Mouse (Mus musculus) forebrain, embryonic 13.5 days (tissue): ENCODE data around the gene Cyp51. TPM values are rescaled to one million over a fixed set of nuclear protein-coding genes. Genes with fewer than 3 reads are reported as not detected.
"Not testable (repeated sequence)": the region's sequence is repeated elsewhere in the genome, so short reads cannot be mapped to it uniquely, and the experiment has no call there.

Experiments
- ATAC-seq: fragments of 200-750 bp; cut with Nextera tagmentation; 2 replicates; pipeline ENCODE4 v1.8.0; 2017
- H3K27ac ChIP-seq: fragments of 300-500 bp; sonication (generic); 2 replicates; pipeline ENCODE4 v1.5.1; 2015; ENCODE audit warnings: inconsistent platforms, mild to moderate bottlenecking, moderate library complexity
- H3K27me3 ChIP-seq: fragments of 300-500 bp; sonication (generic); 2 replicates; pipeline ENCODE4 v1.6.1; 2015; ENCODE audit warnings: mild to moderate bottlenecking, inconsistent platforms
- H3K36me3 ChIP-seq: fragments of 300-500 bp; sonication (generic); 2 replicates; pipeline ENCODE4 v1.6.1; 2015; ENCODE audit warnings: mild to moderate bottlenecking, inconsistent platforms; ENCODE audit not compliant: poor library complexity, severe bottlenecking
- H3K4me1 ChIP-seq: fragments of 300-500 bp; sonication (generic); 2 replicates; pipeline ENCODE4 v1.6.1; 2015; ENCODE audit warnings: inconsistent platforms
- H3K4me2 ChIP-seq: fragments of 300-500 bp; sonication (generic); 2 replicates; pipeline ENCODE4 v1.6.1; 2015; ENCODE audit warnings: inconsistent platforms, mild to moderate bottlenecking, moderate library complexity
- H3K4me3 ChIP-seq: fragments of 300-500 bp; sonication (generic); 2 replicates; pipeline ENCODE4 v1.5.1; 2015; ENCODE audit warnings: mild to moderate bottlenecking, inconsistent platforms
- H3K9ac ChIP-seq: fragments of 300-500 bp; sonication (generic); 2 replicates; pipeline ENCODE4 v1.6.1; 2015; ENCODE audit warnings: mild to moderate bottlenecking, inconsistent platforms
- H3K9me3 ChIP-seq: fragments of 300-500 bp; sonication (generic); replicated peaks from 2 replicates; pipeline ENCODE4 v1.6.1; 2016; ENCODE audit warnings: inconsistent platforms
- WGBS: fragments of 180-500 bp; shearing (Covaris S2); methylation state at CpG from one replicate; pipeline ENCODE4 v1.1.7; 2015; 5-methylcytosine and 5-hydroxymethylcytosine counted together
- polyA plus RNA-seq: library from polyadenylated mRNA; unstranded; fragments of >200 nt; fragmentation: Nextera tagmentation; extraction: Ambion mirVana; gene quantifications from 2 replicates; pipeline ENCODE4 v1.2.1, GENCODE M21; 2015

Cyp51 gene
- polyA plus RNA-seq = 115 and 126 TPM in 2 replicates

DNA sequence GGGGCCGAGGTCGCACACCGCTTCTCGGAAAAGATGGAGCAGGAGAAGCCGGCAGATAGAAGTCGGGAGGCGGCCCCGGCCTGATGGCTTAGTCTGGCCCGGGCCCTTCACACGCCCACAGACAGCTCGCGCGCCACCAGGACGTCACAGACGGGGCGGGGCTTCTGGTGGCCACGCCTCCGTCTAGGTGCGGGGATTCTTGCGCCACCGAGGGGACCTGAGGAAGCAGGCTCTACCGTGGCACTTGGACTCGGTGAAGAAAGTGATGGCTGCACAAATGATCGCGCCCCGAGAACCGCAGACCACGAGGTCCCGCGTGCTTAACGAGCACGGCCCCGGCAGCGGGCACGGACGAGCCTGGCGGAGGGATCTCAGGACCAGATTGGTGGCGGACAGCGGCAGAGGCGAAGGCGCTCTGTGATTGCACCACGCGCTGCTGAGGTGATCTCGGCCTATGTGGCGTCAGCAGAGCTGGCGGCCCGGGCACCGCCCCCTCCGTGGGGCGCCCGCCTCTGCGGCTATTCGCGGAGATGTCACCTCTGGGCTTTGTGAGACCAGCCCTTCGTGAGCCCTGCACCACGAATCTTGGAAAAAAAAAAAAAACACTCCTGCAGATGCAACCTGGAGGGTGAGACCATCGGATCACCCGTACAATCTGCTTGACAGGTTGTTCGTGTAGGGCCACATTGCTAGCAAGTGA lies at the start of gene Cyp51:
Gene Cyp51 (minus strand): TSS at position 406 of the 700 bp plus-strand sequence.
- under 1% methylated on average over 59 of the region's 59 CpGs for WGBS
- ATAC-seq = peak; percentile 98
- no peaks in the 10 kb centered on the region for H3K9me3 ChIP-seq

DNA sequence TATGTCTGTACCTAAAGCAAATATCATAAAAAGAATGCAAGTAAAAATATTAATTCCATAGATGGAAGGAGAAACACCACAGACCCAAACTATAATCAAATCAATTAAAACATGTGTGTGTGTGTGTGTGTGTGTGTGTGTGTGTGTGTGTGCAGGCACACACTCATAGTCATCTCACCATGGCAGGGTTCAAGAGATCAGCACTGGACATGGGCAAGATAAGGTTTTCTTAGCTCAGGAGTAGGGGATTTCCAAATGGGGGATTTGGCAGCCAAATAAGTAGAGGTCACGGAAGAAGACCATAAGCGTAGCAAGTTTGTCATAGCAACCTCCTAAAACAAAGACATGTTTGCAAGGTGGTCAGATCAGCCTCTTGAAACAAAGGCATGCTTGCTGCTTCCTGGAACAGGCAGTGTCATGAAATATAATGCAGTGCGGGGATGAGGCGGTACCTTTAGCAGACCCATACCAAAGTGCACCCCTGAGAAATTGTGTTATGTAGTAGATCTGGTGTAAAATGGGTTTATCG lies 8.1 kb upstream of the Cyp51 start:
- Histone ChIP-seq H3K36me3 (no peaks in the 10 kb centered on the region), H3K4me3 (no peak overlapping the region), H3K27ac (no peak overlapping the region), H3K4me2 (no peak overlapping the region), H3K9ac (no peak overlapping the region), H3K27me3 (no peaks in the 10 kb centered on the region), H3K9me3 (no peaks in the 10 kb centered on the region), H3K4me1 (no peaks in the 10 kb centered on the region)
- no peak for ATAC-seq
- WGBS = 97% methylated on average over 5 of the region's 5 CpGs

More for the DNA sequence above, at the start of gene Cyp51:
- H3K27me3 ChIP-seq = no peaks in the 10 kb centered on the region
- peak within 1 kb of the TSS; percentile 98 for H3K27ac ChIP-seq
- peaks cover 22% of the 10 kb centered on the region for H3K4me1 ChIP-seq
- H3K4me2 ChIP-seq = peak within 1 kb of the TSS; percentile 71
- H3K9ac ChIP-seq = peak within 1 kb of the TSS; percentile 96
- H3K4me3 ChIP-seq = peak within 1 kb of the TSS; percentile 97
- H3K36me3 ChIP-seq = peaks cover 29% of the 10 kb centered on the region

DNA sequence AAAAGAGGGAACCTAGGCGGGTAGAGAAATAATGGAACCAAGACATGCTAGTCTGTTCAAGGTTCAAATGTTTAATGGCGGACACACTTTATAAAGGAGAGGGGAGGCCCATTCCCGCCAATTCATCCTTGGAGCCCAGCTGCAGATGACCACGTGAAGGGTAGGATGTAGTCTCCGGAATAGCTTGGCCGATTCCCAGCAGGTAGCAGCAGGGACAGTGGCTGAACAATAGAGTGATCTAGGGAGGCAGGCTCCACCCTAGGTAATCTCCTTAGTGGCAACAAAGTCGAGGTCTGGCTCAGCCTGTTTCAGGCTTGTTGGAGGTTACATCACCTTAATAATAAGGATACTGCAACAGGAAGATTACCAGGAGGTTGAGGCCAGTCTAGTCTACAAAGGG lies 2.5 kb upstream of the Cyp51 start:
- not testable (repeated sequence) for H3K27me3 ChIP-seq, H3K9me3 ChIP-seq, H3K9ac ChIP-seq, H3K4me3 ChIP-seq, ATAC-seq, H3K27ac ChIP-seq, H3K36me3 ChIP-seq, H3K4me2 ChIP-seq
- peaks cover 22% of the 10 kb centered on the region for H3K4me1 ChIP-seq
- WGBS = 46% methylated on average over 7 of the region's 7 CpGs

DNA sequence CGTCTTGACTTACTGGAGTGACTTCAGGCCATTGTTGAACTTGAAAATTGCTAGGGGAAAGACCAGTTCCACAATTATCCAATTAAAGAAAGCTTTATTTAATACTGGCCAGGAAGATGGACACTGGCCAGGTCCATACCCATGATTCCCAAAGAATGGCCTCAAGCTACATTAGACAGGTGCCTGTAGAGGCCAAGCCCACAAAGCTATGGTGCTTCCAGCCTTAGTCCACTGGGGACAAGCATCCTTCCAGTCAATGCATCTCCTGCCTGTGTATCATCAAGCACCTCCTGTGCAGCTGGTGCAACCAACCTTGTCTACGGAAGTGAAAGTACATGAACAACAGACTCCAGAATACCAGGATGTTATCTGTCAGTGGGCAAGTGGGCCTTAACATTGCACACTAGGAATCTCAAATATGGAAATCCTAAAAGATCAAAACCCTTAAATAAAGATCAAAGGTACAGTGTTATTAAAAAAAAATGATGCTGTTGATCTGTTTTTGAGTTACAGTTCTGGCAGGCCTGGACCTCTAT lies 1.2 kb upstream of the Cyp51 start:
- no peaks in the 10 kb centered on the region for H3K27me3 ChIP-seq
- H3K9ac ChIP-seq = no peak overlapping the region
- peaks cover 22% of the 10 kb centered on the region for H3K4me1 ChIP-seq
- no peak overlapping the region for H3K27ac ChIP-seq
- no peak overlapping the region for H3K4me3 ChIP-seq
- no peaks in the 10 kb centered on the region for H3K9me3 ChIP-seq
- peaks cover 19% of the 10 kb centered on the region for H3K36me3 ChIP-seq
- no peak overlapping the region for H3K4me2 ChIP-seq
- no peak for ATAC-seq
- 90% methylated on average over 2 of the region's 2 CpGs for WGBS

DNA sequence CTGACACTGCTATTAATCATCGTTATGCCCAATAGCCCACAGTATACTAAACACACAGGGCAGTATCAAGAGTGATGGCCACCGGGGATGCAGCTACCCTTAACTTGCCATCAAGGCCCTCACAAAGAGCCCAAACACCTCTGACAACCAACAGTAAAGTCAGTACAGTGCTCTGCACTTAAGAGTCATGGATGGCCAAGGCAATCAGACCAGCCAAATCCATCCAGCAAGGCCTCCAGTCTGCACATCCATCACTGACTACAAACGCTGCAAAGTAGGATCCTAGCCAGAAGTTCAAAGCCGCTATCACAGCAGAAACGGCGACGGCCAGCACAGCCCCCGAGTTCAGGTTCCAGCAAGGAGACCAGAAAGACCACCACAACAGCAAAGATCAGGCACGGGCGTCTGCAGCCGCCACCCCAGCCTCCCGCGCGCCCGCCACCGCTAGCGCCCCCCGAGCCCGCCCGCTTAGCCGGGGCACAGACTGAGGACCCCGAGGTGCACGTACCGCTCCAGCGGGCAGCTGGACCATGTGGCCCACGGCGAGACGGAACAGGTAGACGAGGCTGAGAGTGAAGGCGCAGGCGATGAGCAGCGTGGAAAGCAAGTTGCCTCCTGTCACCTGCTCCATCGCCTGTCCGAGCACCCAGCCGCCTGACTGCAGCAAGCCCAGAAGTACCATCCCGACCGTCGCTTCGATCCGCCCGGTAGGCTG lies 763 bp downstream of the Cyp51 start:
- peak overlapping the region; percentile 71 for H3K4me2 ChIP-seq
- H3K4me3 ChIP-seq = peak overlapping the region; percentile 97
- H3K36me3 ChIP-seq = peaks cover 36% of the 10 kb centered on the region
- peak; percentile 2 for ATAC-seq
- H3K9ac ChIP-seq = peak overlapping the region; percentile 96
- no peaks in the 10 kb centered on the region for H3K27me3 ChIP-seq
- H3K4me1 ChIP-seq = peaks cover 22% of the 10 kb centered on the region
- H3K9me3 ChIP-seq = no peaks in the 10 kb centered on the region
- WGBS = under 1% methylated on average over 41 of the region's 41 CpGs
- peak overlapping the region; percentile 98 for H3K27ac ChIP-seq

DNA sequence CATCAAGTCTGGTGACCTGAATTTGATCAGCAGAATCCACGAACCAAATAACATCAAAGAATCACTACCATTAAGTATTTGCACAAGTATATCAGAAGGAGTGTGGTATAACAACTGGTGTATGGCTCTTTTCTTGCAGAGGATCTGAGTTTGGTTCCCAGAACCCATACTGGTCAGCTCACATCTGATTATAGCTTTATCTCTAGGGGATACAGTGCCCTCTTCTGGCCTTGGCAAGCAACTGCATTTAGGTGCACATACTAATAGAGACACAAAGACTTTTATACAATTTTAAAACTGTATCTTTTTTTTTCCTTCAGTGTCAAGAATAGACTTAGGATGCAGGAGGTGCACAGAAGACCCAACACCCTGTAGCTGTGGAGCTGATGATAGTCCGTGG lies 2.8 kb downstream of the Cyp51 start:
- H3K27ac ChIP-seq = no peak overlapping the region
- ATAC-seq = no peak
- H3K9ac ChIP-seq = no peak overlapping the region
- H3K36me3 ChIP-seq = peaks cover 51% of the 10 kb centered on the region
- H3K9me3 ChIP-seq = no peaks in the 10 kb centered on the region
- H3K4me2 ChIP-seq = no peak overlapping the region
- peaks cover 22% of the 10 kb centered on the region for H3K4me1 ChIP-seq
- no peak overlapping the region for H3K4me3 ChIP-seq
- no peaks in the 10 kb centered on the region for H3K27me3 ChIP-seq
- 100% methylated on average over 2 of the region's 2 CpGs for WGBS

DNA sequence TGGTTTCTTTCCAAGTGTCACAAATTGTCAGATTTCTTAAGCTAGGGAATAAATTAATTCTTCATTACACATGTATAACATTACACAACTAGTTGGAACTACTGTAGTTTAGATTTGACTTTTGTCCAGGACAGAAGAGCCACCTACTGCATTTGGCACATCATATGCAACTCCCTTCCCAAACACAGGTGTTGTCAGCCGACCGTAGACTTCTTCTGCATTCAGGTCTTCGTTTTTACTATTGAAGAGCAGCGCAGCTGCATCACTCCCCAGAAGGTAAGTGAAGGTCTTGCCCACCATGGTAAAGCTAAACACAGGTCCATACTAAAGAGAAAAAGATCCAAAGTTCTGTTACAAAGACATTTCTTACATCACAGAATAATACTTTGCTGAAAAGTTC lies 3.5 kb downstream of the Cyp51 start:
- Histone ChIP-seq H3K27ac (no peak overlapping the region), H3K9me3 (no peaks in the 10 kb centered on the region), H3K36me3 (peaks cover 51% of the 10 kb centered on the region), H3K9ac (no peak overlapping the region), H3K27me3 (no peaks in the 10 kb centered on the region), H3K4me2 (no peak overlapping the region), H3K4me1 (peaks cover 22% of the 10 kb centered on the region), H3K4me3 (no peak overlapping the region)
- no peak for ATAC-seq
- WGBS = 95% methylated on average over 4 of the region's 4 CpGs

DNA sequence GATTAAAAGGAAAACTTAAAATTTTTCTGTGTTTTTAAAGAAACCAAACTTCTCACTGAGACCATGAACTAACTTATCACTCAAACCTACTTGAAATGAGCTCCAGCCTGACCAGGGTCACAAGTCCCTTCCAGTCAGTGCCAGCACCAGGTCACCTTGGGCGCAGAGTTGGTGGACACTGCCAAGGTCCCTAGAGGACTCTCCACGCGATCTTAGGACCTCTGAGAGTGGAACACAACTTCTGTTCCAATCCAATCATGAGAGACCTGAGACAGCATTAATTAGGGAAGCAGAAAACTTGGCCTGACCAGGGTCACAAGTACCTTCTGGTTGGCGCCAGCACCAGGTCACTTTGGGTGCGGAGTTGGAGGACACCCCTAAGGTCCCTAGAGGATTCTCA lies 10.1 kb downstream of the Cyp51 start:
- peaks cover 76% of the 10 kb centered on the region for H3K36me3 ChIP-seq
- no peak for ATAC-seq

DNA sequence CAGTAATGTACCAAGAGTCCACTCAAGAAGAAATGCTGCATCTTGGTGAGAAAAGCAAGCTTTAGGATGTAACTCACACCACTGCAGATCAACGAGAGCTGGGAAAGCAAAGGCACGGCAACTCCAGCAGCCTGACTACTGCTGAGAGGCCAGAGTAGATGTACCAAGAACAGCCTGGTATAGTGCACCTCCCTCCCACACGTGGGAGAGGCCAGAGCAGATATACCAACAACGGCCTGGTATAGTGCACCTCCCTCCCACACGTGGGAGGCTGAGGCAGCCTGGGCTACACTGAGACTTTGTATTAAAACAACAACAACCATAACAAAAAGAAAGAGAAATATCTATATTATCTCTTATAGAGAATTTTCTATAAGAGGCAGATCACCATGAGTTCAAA lies 16.4 kb downstream of the Cyp51 start:
- Histone ChIP-seq H3K4me1 (no peaks in the 10 kb centered on the region), H3K9me3 (no peaks in the 10 kb centered on the region), H3K36me3 (peaks cover 92% of the 10 kb centered on the region), H3K4me2 (no peak overlapping the region), H3K9ac (no peak overlapping the region), H3K4me3 (no peak overlapping the region), H3K27me3 (no peaks in the 10 kb centered on the region), H3K27ac (no peak overlapping the region; the same call in 1 of the 2 replicates)
- no peak for ATAC-seq
- WGBS = 97% methylated on average over 5 of the region's 5 CpGs

More for the DNA sequence above, 10.1 kb downstream of the Cyp51 start:
- no peaks in the 10 kb centered on the region for H3K27me3 ChIP-seq
- H3K4me1 ChIP-seq = no peaks in the 10 kb centered on the region
- WGBS = 94% methylated on average over 5 of the region's 5 CpGs
- H3K4me3 ChIP-seq = no peak overlapping the region
- no peak overlapping the region for H3K27ac ChIP-seq
- H3K9ac ChIP-seq = no peak overlapping the region
- no peaks in the 10 kb centered on the region for H3K9me3 ChIP-seq
- no peak overlapping the region for H3K4me2 ChIP-seq

DNA sequence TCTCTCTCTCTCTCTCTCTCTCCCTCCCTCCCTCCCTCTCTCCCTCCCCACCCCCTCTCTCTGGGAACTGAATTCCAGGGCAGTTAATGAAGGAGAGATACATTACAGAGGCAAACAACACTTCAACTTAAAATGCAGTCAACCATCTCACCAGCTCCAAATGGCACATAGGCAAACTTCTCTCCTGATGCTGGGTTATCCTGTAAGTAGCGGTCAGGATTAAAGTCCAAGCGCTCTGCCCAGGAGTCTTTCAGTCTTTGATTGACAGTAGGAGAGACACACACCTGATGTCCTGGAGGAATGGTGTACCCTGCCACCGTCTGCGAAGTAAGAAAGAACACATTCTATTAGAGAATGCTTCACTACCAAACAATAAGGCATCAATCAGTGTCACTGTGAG lies 18.2 kb downstream of the Cyp51 start:
- Histone ChIP-seq H3K4me2 (no peak overlapping the region), H3K27ac (no peak overlapping the region), H3K36me3 (peaks cover 92% of the 10 kb centered on the region), H3K9me3 (no peaks in the 10 kb centered on the region), H3K4me1 (no peaks in the 10 kb centered on the region), H3K27me3 (no peaks in the 10 kb centered on the region), H3K9ac (no peak overlapping the region), H3K4me3 (no peak overlapping the region)
- 89% methylated on average over 4 of the region's 4 CpGs for WGBS
- ATAC-seq = no peak

DNA sequence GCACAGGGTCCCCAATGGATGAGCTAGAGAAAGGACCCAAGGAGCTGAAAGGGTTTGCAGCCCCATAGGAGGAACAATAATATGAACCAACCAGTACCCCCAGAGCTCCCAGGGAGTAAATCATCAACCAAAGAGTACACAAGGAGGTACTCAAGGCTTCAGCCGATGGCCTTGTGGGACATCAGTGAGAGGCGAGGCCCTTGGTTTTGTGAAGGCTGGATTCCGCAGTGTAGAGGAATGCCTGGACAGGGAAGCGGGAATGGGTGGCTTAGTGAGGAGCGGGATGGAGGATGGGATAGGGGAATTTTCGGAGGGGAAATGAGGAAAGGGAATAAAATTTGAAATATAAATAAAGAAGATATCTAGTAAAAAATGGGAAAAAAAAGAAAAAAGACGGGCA lies 19.6 kb downstream of the Cyp51 start:
- no peak overlapping the region for H3K27ac ChIP-seq
- no peak overlapping the region for H3K4me2 ChIP-seq
- no peak overlapping the region for H3K4me3 ChIP-seq
- no peaks in the 10 kb centered on the region for H3K27me3 ChIP-seq
- H3K9ac ChIP-seq = no peak overlapping the region
- no peak for ATAC-seq
- H3K36me3 ChIP-seq = peaks cover 93% of the 10 kb centered on the region
- no peaks in the 10 kb centered on the region for H3K9me3 ChIP-seq
- 94% methylated on average over 7 of the region's 7 CpGs for WGBS
- no peaks in the 10 kb centered on the region for H3K4me1 ChIP-seq

DNA sequence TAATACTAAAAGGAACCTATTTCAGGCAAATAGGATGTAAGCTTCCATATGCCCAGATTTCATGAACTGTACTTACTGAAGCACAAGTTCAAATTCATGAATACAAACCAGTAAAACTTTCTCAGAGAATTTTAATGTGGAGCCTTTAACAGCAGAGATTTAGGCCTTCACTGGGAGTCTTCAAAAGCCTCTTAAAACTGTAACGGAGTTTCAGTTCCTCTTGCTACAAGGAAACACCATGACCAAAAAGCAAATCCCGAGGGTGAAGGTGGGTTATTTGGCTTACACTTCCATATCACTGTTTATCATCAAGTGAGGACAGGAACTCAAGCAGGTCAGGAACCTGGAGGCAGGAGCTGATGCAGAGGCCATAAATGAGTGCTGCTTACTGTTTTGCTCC lies 23.0 kb downstream of the Cyp51 start:
- ATAC-seq = no peak
- H3K27ac ChIP-seq = no peak overlapping the region
- 94% methylated on average over 2 of the region's 2 CpGs for WGBS
- H3K27me3 ChIP-seq = no peaks in the 10 kb centered on the region
- no peaks in the 10 kb centered on the region for H3K4me1 ChIP-seq
- H3K4me3 ChIP-seq = no peak overlapping the region
- no peak overlapping the region for H3K4me2 ChIP-seq
- H3K9ac ChIP-seq = no peak overlapping the region
- H3K36me3 ChIP-seq = peaks cover 90% of the 10 kb centered on the region
- H3K9me3 ChIP-seq = no peaks in the 10 kb centered on the region
